Comparison of ENCODE assay signal across 14 mouse cellular contexts in the genomic region with DNA sequence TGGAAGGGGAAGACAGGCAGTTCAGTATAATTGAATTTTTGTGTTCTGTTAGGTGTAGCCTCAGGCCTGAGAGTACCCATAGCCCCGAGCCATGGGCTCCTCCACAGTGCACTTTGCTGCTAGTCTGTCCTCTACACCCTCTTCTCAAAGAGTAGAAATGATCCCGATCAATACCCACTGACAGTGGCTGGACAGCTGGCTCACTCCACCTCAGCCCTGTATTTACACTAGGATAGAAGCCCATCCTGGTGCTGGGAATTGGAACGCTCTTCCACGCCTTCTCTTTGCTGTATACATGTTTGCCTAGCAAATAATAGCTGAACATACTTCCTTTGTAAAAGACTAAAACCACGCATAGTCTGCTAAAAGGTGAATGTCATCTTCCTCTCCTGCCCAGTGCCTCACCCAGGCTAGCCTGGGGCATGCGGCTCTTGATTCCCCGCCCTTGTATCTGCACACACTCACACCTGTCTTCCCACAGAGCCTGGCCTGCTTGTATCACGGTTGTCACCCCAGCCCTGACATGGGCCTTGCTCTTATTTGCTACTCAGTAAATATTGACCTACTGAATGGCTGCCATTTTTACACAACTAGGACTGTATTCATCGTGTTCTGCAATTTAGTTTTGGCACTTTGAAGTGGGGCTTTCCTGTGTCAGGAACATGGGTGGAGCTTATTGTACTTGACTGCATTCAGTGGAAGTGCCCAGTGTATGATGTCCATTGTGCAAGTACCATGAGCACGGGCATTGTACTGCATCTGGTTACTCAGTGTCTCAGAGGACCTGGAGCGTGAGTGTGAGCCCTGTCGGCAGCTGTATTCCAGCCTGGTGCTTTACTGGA.
DNase-seq lines count a peak whose midpoint lies in the region; ATAC-seq and TF ChIP-seq lines count a peak whose summit lies in the region.
"Had no signal": no experiment of that assay in that cellular context is flagged by ENCODE, and none has a peak within 500 bp of the region (broad histone marks: within the 10 kb centered on the region; RNA-seq: fewer than 3 reads in every experiment).

No protein-coding gene starts in this region.

- peaks cover 14% of the 10 kb centered on the region for H3K4me1 ChIP-seq in liver, adult 2 months (ENCODE audit: control insufficient read depth, insufficient read depth, low read length)
- peaks cover 16% of the 10 kb centered on the region for H3K4me1 ChIP-seq in liver, embryonic 11.5 days (replicated peaks; ENCODE audit: control insufficient read depth, insufficient read depth, low read length)
- H3K4me1 ChIP-seq in intestine, embryonic 14.5 days (replicated peaks; ENCODE audit: control insufficient read depth, insufficient read depth, low read length), result peaks cover 39% of the 10 kb centered on the region
- peaks cover 27% of the 10 kb centered on the region for H3K4me1 ChIP-seq in liver, embryonic 13.5 days (replicated peaks)

- H3K27me3 ChIP-seq in liver, adult 2 months (ENCODE audit: control insufficient read depth, insufficient read depth, low read length), result no peaks in the 10 kb centered on the region
- H3K27me3 ChIP-seq in liver, embryonic 11.5 days (replicated peaks; ENCODE audit: control insufficient read depth, insufficient read depth, low read length), result peaks cover 7% of the 10 kb centered on the region; the same call in 1 of the 2 replicates
- no peaks in the 10 kb centered on the region; the same call in 1 of the 2 replicates for H3K27me3 ChIP-seq in intestine, embryonic 14.5 days (replicated peaks; ENCODE audit: control insufficient read depth, insufficient read depth, low read length)
- H3K27me3 ChIP-seq in liver, embryonic 13.5 days, result peaks cover 21% of the 10 kb centered on the region; the same call in 1 of the 2 replicates
- H3K27me3 ChIP-seq: midbrain, embryonic 15.5 days; neural tube, embryonic 13.5 days had no signal

- H3K4me3 ChIP-seq in liver, adult 2 months (ENCODE audit: insufficient read depth, low read depth, low read length), result no peak overlapping the region
- no peak overlapping the region for H3K4me3 ChIP-seq in liver, embryonic 11.5 days (ENCODE audit: low read depth, low read length)
- H3K4me3 ChIP-seq in intestine, embryonic 14.5 days (ENCODE audit: low read depth, low read length), result no peak overlapping the region
- no peak overlapping the region for H3K4me3 ChIP-seq in liver, embryonic 13.5 days (replicated peaks)
- no peak overlapping the region for H3K4me3 ChIP-seq in left cerebral cortex, adult 2 months
- H3K4me3 ChIP-seq: midbrain, embryonic 15.5 days; neural tube, embryonic 13.5 days had no signal

- peak; percentile 68 for DNase-seq in liver, adult 2 months (ENCODE audit: extremely low read depth, low read depth, low spot score)
- no peak for DNase-seq in liver, embryonic 11.5 days (ENCODE audit: low spot score)
- DNase-seq in intestine, embryonic 14.5 days (ENCODE audit: low spot score), result no peak
- no peak for DNase-seq in liver, embryonic 13.5 days
- DNase-seq in lung, postnatal 14 days, result peak; percentile 20
- DNase-seq in left cerebral cortex, adult 2 months (ENCODE audit: extremely low spot score in 1 of 2, low spot score in 2 of 2), result no peak
- DNase-seq: adrenal gland, postnatal 10 days; embryo, embryonic 11 days; heart, adult 11 months; left cerebral cortex, postnatal 4 days; right cerebral cortex, adult 18-20 months had no signal

- intact Hi-C loops in left cerebral cortex, adult 2 months (cut with DNase I), result loop anchor here (10.0 kb wide), 1 partner anchor 181 kb away; no protein-coding TSS in a partner anchor

- ATAC-seq in liver, embryonic 11.5 days (replicated peaks; ENCODE audit: low FRiP score), result no peak
- no peak for ATAC-seq in intestine, embryonic 14.5 days (replicated peaks; ENCODE audit: low FRiP score, low TSS enrichment, low read depth)
- peak; percentile 54; the same call in 1 of the 2 replicates for ATAC-seq in liver, embryonic 13.5 days (ENCODE audit: low read depth)
- ATAC-seq in megakaryocyte-erythroid progenitor cell, adult 5-6 weeks (replicated peaks; ENCODE audit: low FRiP score, low TSS enrichment, poor library complexity, severe bottlenecking), result no peak
- ATAC-seq: midbrain, embryonic 15.5 days had no signal

- H3K27ac ChIP-seq in liver, adult 2 months (replicated peaks; ENCODE audit: insufficient read depth, low read depth, low read length), result 0 out of 2 replicates have a peak overlapping the region, but pooled peaks have one; percentile 6
- no peak overlapping the region for H3K27ac ChIP-seq in liver, embryonic 11.5 days (ENCODE audit: low read depth, low read length)
- H3K27ac ChIP-seq in intestine, embryonic 14.5 days (ENCODE audit: low read depth), result peak overlapping the region; percentile 75; the same call in 1 of the 2 replicates
- H3K27ac ChIP-seq in liver, embryonic 13.5 days, result no peak overlapping the region
- no peak overlapping the region; the same call in 1 of the 2 replicates for H3K27ac ChIP-seq in left cerebral cortex, adult 2 months

- H3K9ac ChIP-seq in liver, adult 2 months (ENCODE audit: low read depth, low read length), result no peak overlapping the region
- H3K9ac ChIP-seq in liver, embryonic 11.5 days (ENCODE audit: low read depth, low read length), result no peak overlapping the region
- no peak overlapping the region for H3K9ac ChIP-seq in intestine, embryonic 14.5 days (ENCODE audit: low read length)
- H3K9ac ChIP-seq in liver, embryonic 13.5 days, result no peak overlapping the region
- H3K9ac ChIP-seq: midbrain, embryonic 15.5 days had no signal

- no peaks in the 10 kb centered on the region for H3K36me3 ChIP-seq in liver, adult 2 months (ENCODE audit: control insufficient read depth, insufficient read depth, low read length)
- no peaks in the 10 kb centered on the region for H3K36me3 ChIP-seq in liver, embryonic 11.5 days (ENCODE audit: control insufficient read depth, insufficient read depth, low read length)
- H3K36me3 ChIP-seq in intestine, embryonic 14.5 days (ENCODE audit: control insufficient read depth, insufficient read depth, low read length), result no peaks in the 10 kb centered on the region
- H3K36me3 ChIP-seq in liver, embryonic 13.5 days, result no peaks in the 10 kb centered on the region
- H3K36me3 ChIP-seq: midbrain, embryonic 15.5 days; neural tube, embryonic 13.5 days had no signal

- 26% methylated on average over 12 of the region's 12 CpGs for WGBS in liver, adult 2 months
- 72% methylated on average over 12 of the region's 12 CpGs for WGBS in liver, embryonic 11.5 days
- WGBS in intestine, embryonic 14.5 days, result 48% methylated on average over 12 of the region's 12 CpGs
- WGBS in liver, embryonic 13.5 days (ENCODE audit: insufficient replicate concordance), result 58% methylated on average over 12 of the region's 12 CpGs

- no peaks in the 10 kb centered on the region for H3K79me2 ChIP-seq in liver, adult 2 months (ENCODE audit: control insufficient read depth, insufficient read depth, low read length)

- TF ChIP-seq POLR2A in liver, adult 2 months (IDR thresholded peaks at IDR 0.05; ENCODE audit: extremely low read depth, insufficient read depth, low read length), result no peak

- H3K9me3 ChIP-seq in liver, embryonic 11.5 days (ENCODE audit: control insufficient read depth, low read length), result no peaks in the 10 kb centered on the region
- H3K9me3 ChIP-seq in intestine, embryonic 14.5 days (ENCODE audit: control insufficient read depth, low read length), result no peaks in the 10 kb centered on the region
- no peaks in the 10 kb centered on the region for H3K9me3 ChIP-seq in liver, embryonic 13.5 days (replicated peaks)
- H3K9me3 ChIP-seq: midbrain, embryonic 15.5 days; neural tube, embryonic 13.5 days had no signal

- H3K4me2 ChIP-seq in liver, embryonic 11.5 days, result no peak overlapping the region
- no peak overlapping the region for H3K4me2 ChIP-seq in intestine, embryonic 14.5 days (ENCODE audit: low read length)
- H3K4me2 ChIP-seq in liver, embryonic 13.5 days, result no peak overlapping the region
- H3K4me2 ChIP-seq: midbrain, embryonic 15.5 days; neural tube, embryonic 13.5 days had no signal

- TF ChIP-seq CTCF in liver, adult 2 months (IDR thresholded peaks at IDR 0.05; ENCODE audit: low read depth, low read length), result no peak
- TF ChIP-seq CTCF in left cerebral cortex, adult 2 months (IDR thresholded peaks at IDR 0.05), result no peak

Comparison
In these comparisons a context has a peak if more than half of its experiments do, and no peak if none do; other contexts are left out.
1. DNase-seq: peak in liver, adult 2 months (single experiment) and lung, postnatal 14 days (single experiment); none in liver, embryonic 11.5 days (single experiment), intestine, embryonic 14.5 days (single experiment), liver, embryonic 13.5 days (single experiment) and left cerebral cortex, adult 2 months (0 of 2).
2. H3K27ac ChIP-seq: peak in liver, adult 2 months (single experiment) and intestine, embryonic 14.5 days (single experiment); none in liver, embryonic 11.5 days (single experiment), liver, embryonic 13.5 days (single experiment) and left cerebral cortex, adult 2 months (single experiment).